Mouse (Mus musculus): ENCODE data around the gene Rab3c.

The Rab3c gene

GRCm38 (mm10) chr13:110093720-110094685 is 186.8 kb downstream of the Rab3c start:
- no peak for DNase-seq (ENCODE audit: inconsistent ontology term)

GRCm38 (mm10) chr13:110083961-110084360 is 196.8 kb downstream of the Rab3c start:
- no peak for DNase-seq (ENCODE audit: inconsistent ontology term)

- DNase-seq (ENCODE audit: inconsistent ontology term), result no peak
Observed at GRCm38 (mm10) chr13:110081174-110081573, 199.6 kb downstream of the Rab3c start.

GRCm38 (mm10) chr13:110075587-110075986 is 205.2 kb downstream of the Rab3c start:
- DNase-seq (ENCODE audit: inconsistent ontology term), result no peak

GRCm38 (mm10) chr13:110074180-110074579 is 206.6 kb downstream of the Rab3c start:
- DNase-seq (ENCODE audit: inconsistent ontology term), result no peak

GRCm38 (mm10) chr13:110067149-110067548 is 213.6 kb downstream of the Rab3c start:
- peak; percentile 54 for DNase-seq (ENCODE audit: inconsistent ontology term)

GRCm38 (mm10) chr13:110066674-110067073 is 214.1 kb downstream of the Rab3c start:
- no peak for DNase-seq (ENCODE audit: inconsistent ontology term)

GRCm38 (mm10) chr13:110062835-110063411 is 217.9 kb downstream of the Rab3c start:
- peak; percentile 79 for DNase-seq (ENCODE audit: inconsistent ontology term)

GRCm38 (mm10) chr13:110062288-110062687 is 218.5 kb downstream of the Rab3c start:
- DNase-seq (ENCODE audit: inconsistent ontology term), result peak; percentile 58

- DNase-seq (ENCODE audit: inconsistent ontology term), result peak; percentile 49
Observed at GRCm38 (mm10) chr13:110054538-110054937, 226.3 kb downstream of the Rab3c start.

GRCm38 (mm10) chr13:110048767-110049434 is 231.9 kb downstream of the Rab3c start:
- no peak for DNase-seq (ENCODE audit: inconsistent ontology term)

- no peak for DNase-seq (ENCODE audit: inconsistent ontology term)
Observed at GRCm38 (mm10) chr13:110044418-110044817, 236.4 kb downstream of the Rab3c start.

GRCm38 (mm10) chr13:110039779-110040498 is 240.9 kb downstream of the Rab3c start:
- DNase-seq (ENCODE audit: inconsistent ontology term), result peak; percentile 22

- no peak for DNase-seq (ENCODE audit: inconsistent ontology term)
Observed at GRCm38 (mm10) chr13:110039170-110039569, 241.6 kb downstream of the Rab3c start.

- no peak for DNase-seq (ENCODE audit: inconsistent ontology term)
Observed at GRCm38 (mm10) chr13:110038521-110038920, 242.3 kb downstream of the Rab3c start.

GRCm38 (mm10) chr13:110034885-110035284 is 245.9 kb downstream of the Rab3c start:
- no peak for DNase-seq (ENCODE audit: inconsistent ontology term)

- no peak for DNase-seq (ENCODE audit: inconsistent ontology term)
Observed at GRCm38 (mm10) chr13:110034041-110034440, 246.8 kb downstream of the Rab3c start.

- DNase-seq (ENCODE audit: inconsistent ontology term), result no peak
Observed at GRCm38 (mm10) chr13:110031886-110032285, 248.9 kb downstream of the Rab3c start.

- DNase-seq (ENCODE audit: inconsistent ontology term), result no peak
Observed at GRCm38 (mm10) chr13:110031061-110031460, 249.7 kb downstream of the Rab3c start.

- peak; percentile 68 for DNase-seq (ENCODE audit: inconsistent ontology term)
Observed at GRCm38 (mm10) chr13:110024381-110025161, 256.2 kb downstream of the Rab3c start.

- DNase-seq (ENCODE audit: inconsistent ontology term), result peak; percentile 28
Observed at GRCm38 (mm10) chr13:110023031-110023430, 257.8 kb downstream of the Rab3c start.
